Mouse (Mus musculus): ENCODE measurements around the gene Vmn1r87.

GRCm38 (mm10) chr7:13159268-13159667 is 19.3 kb upstream of the Vmn1r87 start, which contains the start of gene Vmn1r88:
- TF ChIP-seq CTCF (IDR thresholded peaks at IDR 0.05; ENCODE audit: low read depth) (no peak), EP300 (IDR thresholded peaks at IDR 0.05; ENCODE audit: low read depth) (no peak)
